Mouse (Mus musculus) forebrain, embryonic 11.5 days (tissue): ENCODE measurements around the gene Zfp354c. TPM values are rescaled to one million over a fixed set of nuclear protein-coding genes. Genes with fewer than 3 reads are reported as not detected.

Experiments used
- ATAC-seq: fragments of 200-750 bp; cut with Nextera tagmentation; replicated peaks from 2 replicates; pipeline ENCODE4 v1.8.0; 2017; ENCODE audit warnings: moderate TSS enrichment; ENCODE audit not compliant: low FRiP score
- DNase-seq: peaks from one replicate; pipeline ENCODE4 v3.0.0-alpha.2; 2017; ENCODE audit warnings: low spot score
- H3K27ac ChIP-seq: fragments of 300-500 bp; sonication (generic); 2 replicates; pipeline ENCODE4 v1.5.1; 2014; ENCODE audit warnings: low read depth, low read length
- H3K27me3 ChIP-seq: fragments of 300-500 bp; sonication (generic); 2 replicates; pipeline ENCODE4 v1.6.1; 2014; ENCODE audit warnings: mild to moderate bottlenecking, low read length, mixed read lengths; ENCODE audit not compliant: control insufficient read depth, insufficient read depth
- H3K36me3 ChIP-seq: fragments of 300-500 bp; sonication (generic); 2 replicates; pipeline ENCODE4 v1.6.1; 2014; ENCODE audit warnings: mild to moderate bottlenecking, low read length, moderate library complexity, mixed read lengths; ENCODE audit not compliant: control insufficient read depth, insufficient read depth
- H3K4me1 ChIP-seq: fragments of 300-500 bp; sonication (generic); replicated peaks from 2 replicates; pipeline ENCODE4 v1.6.1; 2014; ENCODE audit warnings: low read length, mixed read lengths; ENCODE audit not compliant: control insufficient read depth, insufficient read depth
- H3K4me2 ChIP-seq: fragments of 300-500 bp; sonication (generic); 2 replicates; pipeline ENCODE4 v1.6.1; 2014; ENCODE audit warnings: low read depth, mild to moderate bottlenecking, low read length, moderate library complexity, mixed read lengths; ENCODE audit not compliant: severe bottlenecking
- H3K4me3 ChIP-seq: fragments of 300-500 bp; sonication (generic); 2 replicates; pipeline ENCODE4 v1.5.1; 2014; ENCODE audit warnings: low read depth, low read length
- H3K9ac ChIP-seq: fragments of 300-500 bp; sonication (generic); 2 replicates; pipeline ENCODE4 v1.6.1; 2014; ENCODE audit warnings: low read length
- H3K9me3 ChIP-seq: fragments of 300-500 bp; sonication (generic); 2 replicates; pipeline ENCODE4 v1.6.1; 2016; ENCODE audit warnings: low read length, mixed read lengths; ENCODE audit not compliant: control insufficient read depth
- WGBS: fragments of 180-500 bp; shearing (Covaris S2); extraction: QIAGEN DNeasy Blood & Tissue Kit; methylation state at CpG from one replicate; pipeline ENCODE4 v1.1.7; 2014; 5-methylcytosine and 5-hydroxymethylcytosine counted together
- polyA plus RNA-seq: library from polyadenylated mRNA; unstranded; fragments of >200 nt; fragmentation: Nextera tagmentation; extraction: Ambion mirVana; gene quantifications from 2 replicates; pipeline ENCODE4 v1.2.1, GENCODE M21; 2014

Zfp354c gene
- polyA plus RNA-seq, 1 experiment from 2014 or later: 41.7 TPM

- no peaks in the 10 kb centered on the region for H3K4me1 ChIP-seq
- no peaks in the 10 kb centered on the region for H3K36me3 ChIP-seq
- no peak overlapping the region for H3K27ac ChIP-seq
- no peaks in the 10 kb centered on the region for H3K9me3 ChIP-seq
- 18% methylated on average over 4 of the region's 4 CpGs for WGBS
- H3K4me3 ChIP-seq: no peak overlapping the region
- no peaks in the 10 kb centered on the region for H3K27me3 ChIP-seq
- DNase-seq: peak; percentile 61
- H3K4me2 ChIP-seq: no peak overlapping the region
- ATAC-seq: no peak
- H3K9ac ChIP-seq: no peak overlapping the region
These were observed 60.5 kb downstream of the Zfp354c start for GRCm38 (mm10) chr11:50767039-50767438.

GRCm38 (mm10) chr11:50766461-50766860, 61.1 kb downstream of the Zfp354c start:
- ATAC-seq (no peak), DNase-seq (no peak)
- no peaks in the 10 kb centered on the region for H3K9me3 ChIP-seq
- no peaks in the 10 kb centered on the region for H3K36me3 ChIP-seq
- no peak overlapping the region for H3K9ac ChIP-seq
- 89% methylated on average over 7 of the region's 7 CpGs for WGBS
- H3K27ac ChIP-seq: no peak overlapping the region
- no peaks in the 10 kb centered on the region for H3K4me1 ChIP-seq
- no peak overlapping the region for H3K4me2 ChIP-seq
- no peaks in the 10 kb centered on the region for H3K27me3 ChIP-seq
- no peak overlapping the region for H3K4me3 ChIP-seq

Other genes with a start within 250 kb of the Zfp354c start
- 1.0 and 1.6 TPM in 2 replicates for gene Adamts2, start 225.6 kb downstream of the Zfp354c start, polyA plus RNA-seq
- 0.79 and 1.3 TPM in 2 replicates for gene Zfp879, start 13.8 kb upstream of the Zfp354c start, polyA plus RNA-seq
- gene Grm6, start 23.0 kb upstream of the Zfp354c start, polyA plus RNA-seq: not detected in 2 replicates
- 15.5 and 17.1 TPM in 2 replicates for gene Zfp454, start 59.9 kb upstream of the Zfp354c start, polyA plus RNA-seq
- gene Zfp2, start 88.4 kb upstream of the Zfp354c start, polyA plus RNA-seq: 33.6 and 35.6 TPM in 2 replicates
- gene Zfp354b, start 103.9 kb upstream of the Zfp354c start, polyA plus RNA-seq: 1.0 and 1.9 TPM in 2 replicates
- not detected in 2 replicates for gene 4933414I15Rik, start 116.0 kb upstream of the Zfp354c start, polyA plus RNA-seq
- not detected in 2 replicates for gene Prop1, start 126.0 kb upstream of the Zfp354c start, polyA plus RNA-seq
- not detected in 2 replicates for gene Olfr1378, start 138.8 kb upstream of the Zfp354c start, polyA plus RNA-seq
- not detected in 2 replicates for gene Olfr1377, start 154.2 kb upstream of the Zfp354c start, polyA plus RNA-seq
- not detected in 2 replicates for gene Olfr51, start 175.9 kb upstream of the Zfp354c start, polyA plus RNA-seq
- not detected in 2 replicates for gene Olfr54, start 186.5 kb upstream of the Zfp354c start, polyA plus RNA-seq
- gene Olfr1375, start 220.4 kb upstream of the Zfp354c start, polyA plus RNA-seq: not detected in 2 replicates
- gene Zfp354a, start 231.5 kb upstream of the Zfp354c start, polyA plus RNA-seq: 9.7 and 11.6 TPM in 2 replicates